37 mouse cellular contexts compared by ENCODE assay signal in the genomic region with DNA sequence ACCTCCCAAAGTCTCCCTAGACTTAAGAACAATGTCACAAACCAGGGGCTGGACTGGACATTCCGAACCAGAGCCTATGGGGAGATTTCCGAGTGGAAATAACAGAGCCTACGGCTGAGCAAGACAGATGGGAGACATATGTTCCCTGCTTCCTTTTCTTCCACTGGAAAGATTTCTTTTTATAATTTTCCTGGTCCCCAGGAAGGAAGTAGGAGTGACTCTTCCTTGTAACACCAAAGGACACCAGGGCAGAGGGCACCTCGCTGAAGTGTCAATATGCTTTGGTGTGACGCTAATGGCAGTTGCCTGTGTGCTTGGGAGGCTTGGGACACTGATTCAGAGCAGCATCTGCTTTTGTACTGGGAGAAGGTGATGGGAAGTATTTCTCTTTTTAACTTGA. TPM values are rescaled to one million over a fixed set of nuclear protein-coding genes. Genes with fewer than 3 reads are reported as not detected.
DNase-seq lines count a peak whose midpoint lies in the region; ATAC-seq and TF ChIP-seq lines count a peak whose summit lies in the region.
"Had no signal": no experiment of that assay in that cellular context is flagged by ENCODE, and none has a peak within 500 bp of the region (broad histone marks: within the 10 kb centered on the region; RNA-seq: fewer than 3 reads in every experiment).

No protein-coding gene starts in this region.

- peak overlapping the region; percentile 55 for H3K27ac ChIP-seq in heart, adult 2 months
- H3K27ac ChIP-seq in heart, embryonic 12.5 days (ENCODE audit: poor library complexity, severe bottlenecking): no peak overlapping the region
- no peak overlapping the region for H3K27ac ChIP-seq in liver, postnatal 0 days (ENCODE audit: low read depth)
- no peak overlapping the region for H3K27ac ChIP-seq in liver, embryonic 12.5 days
- H3K27ac ChIP-seq: hindbrain, embryonic 14.5 days; liver, embryonic 13.5 days; stomach, embryonic 15.5 days had no signal

- no peak for ATAC-seq in heart, embryonic 12.5 days (ENCODE audit: insufficient number of reproducible peaks, low FRiP score)
- ATAC-seq in liver, postnatal 0 days: peak; percentile 84
- ATAC-seq in liver, embryonic 12.5 days: no peak
- ATAC-seq: forebrain, embryonic 16.5 days; midbrain, embryonic 16.5 days had no signal

- DNase-seq in adrenal gland, adult 2 months: peak; percentile 10
- no peak for DNase-seq in adrenal gland, postnatal 4 days (ENCODE audit: low spot score in 2 of 2)
- peak in 1 of 2 experiments; percentile 9 for DNase-seq in heart, adult 2 months
- peak; percentile 7 for DNase-seq in kidney, adult 9 months
- no peak for DNase-seq in kidney, postnatal 10 days
- peak; percentile 26 for DNase-seq in liver, postnatal 0 days
- DNase-seq: adrenal gland, postnatal 25 days; cerebellum, adult 2 months; cerebellum, postnatal 14 days; gastrocnemius, postnatal 25 days; layer of hippocampus, postnatal 36 days; left cerebral cortex, postnatal 4 days; liver, embryonic 13.5 days; lung, embryonic 14.5 days; right cerebral cortex, postnatal 25 days; thymus, postnatal 14 days had no signal

- H3K4me2 ChIP-seq in heart, embryonic 12.5 days: no peak overlapping the region
- H3K4me2 ChIP-seq in liver, postnatal 0 days (ENCODE audit: low read depth, low read length): no peak overlapping the region
- H3K4me2 ChIP-seq in liver, embryonic 12.5 days: no peak overlapping the region
- H3K4me2 ChIP-seq: hindbrain, embryonic 14.5 days; liver, embryonic 13.5 days; lung, embryonic 14.5 days; midbrain, embryonic 11.5 days; stomach, embryonic 15.5 days had no signal

- peaks cover 3% of the 10 kb centered on the region for H3K4me1 ChIP-seq in heart, adult 2 months (ENCODE audit: control insufficient read depth, insufficient read depth, low read length)
- no peaks in the 10 kb centered on the region for H3K4me1 ChIP-seq in heart, embryonic 12.5 days (replicated peaks)
- H3K4me1 ChIP-seq in liver, postnatal 0 days (ENCODE audit: insufficient read depth): peaks cover 3% of the 10 kb centered on the region; the same call in 1 of the 2 replicates
- no peaks in the 10 kb centered on the region for H3K4me1 ChIP-seq in liver, embryonic 12.5 days
- H3K4me1 ChIP-seq: stomach, embryonic 15.5 days had no signal

- no peak overlapping the region for H3K9ac ChIP-seq in heart, adult 2 months (ENCODE audit: low read depth, low read length)
- H3K9ac ChIP-seq in heart, embryonic 12.5 days: no peak overlapping the region
- H3K9ac ChIP-seq in liver, postnatal 0 days (replicated peaks): no peak overlapping the region
- no peak overlapping the region for H3K9ac ChIP-seq in liver, embryonic 12.5 days
- H3K9ac ChIP-seq: hindbrain, embryonic 14.5 days; liver, embryonic 13.5 days; lung, embryonic 14.5 days; stomach, embryonic 15.5 days had no signal

- H3K36me3 ChIP-seq in heart, adult 2 months (ENCODE audit: control insufficient read depth, insufficient read depth, low read length): peaks cover 2% of the 10 kb centered on the region; the same call in 1 of the 2 replicates
- no peaks in the 10 kb centered on the region for H3K36me3 ChIP-seq in heart, embryonic 12.5 days
- no peaks in the 10 kb centered on the region for H3K36me3 ChIP-seq in liver, postnatal 0 days (replicated peaks; ENCODE audit: insufficient read depth, low read length)
- no peaks in the 10 kb centered on the region for H3K36me3 ChIP-seq in liver, embryonic 12.5 days
- H3K36me3 ChIP-seq: liver, embryonic 13.5 days; stomach, embryonic 15.5 days had no signal

- no peak for TF ChIP-seq CTCF in heart, adult 2 months (IDR thresholded peaks at IDR 0.05)
- no peak for TF ChIP-seq CTCF in liver, postnatal 0 days (IDR thresholded peaks at IDR 0.05; ENCODE audit: low read depth)

- intact Hi-C loops in heart, adult 2 months (cut with DNase I): loop anchor here (5.0 kb wide), 3 partner anchors 43 to 102 kb away; no protein-coding TSS in a partner anchor

- no peak overlapping the region for H3K4me3 ChIP-seq in heart, adult 2 months
- no peak overlapping the region for H3K4me3 ChIP-seq in heart, embryonic 12.5 days
- H3K4me3 ChIP-seq in liver, postnatal 0 days (ENCODE audit: low read depth, low read length): no peak overlapping the region
- no peak overlapping the region for H3K4me3 ChIP-seq in liver, embryonic 12.5 days
- H3K4me3 ChIP-seq: erythroblast, embryonic 14.5 days; liver, embryonic 13.5 days; stomach, embryonic 15.5 days had no signal

- 47% methylated on average over 5 of the region's 5 CpGs for WGBS in heart, adult 2 months
- 78% methylated on average over 5 of the region's 5 CpGs for WGBS in heart, embryonic 12.5 days
- WGBS in liver, postnatal 0 days (ENCODE audit: insufficient replicate concordance): 73% methylated on average over 5 of the region's 5 CpGs
- WGBS in liver, embryonic 12.5 days (ENCODE audit: insufficient replicate concordance): 69% methylated on average over 5 of the region's 5 CpGs

- TF ChIP-seq POLR2A in heart, adult 2 months (IDR thresholded peaks at IDR 0.05; ENCODE audit: insufficient read depth, low read depth, low read length): no peak

- peak; percentile 53; the same call in 1 of the 2 replicates for TF ChIP-seq EP300 in heart, adult 2 months (IDR thresholded peaks at IDR 0.05; ENCODE audit: insufficient read depth, low read depth, low read length)
- TF ChIP-seq EP300 in liver, postnatal 0 days (IDR thresholded peaks at IDR 0.05; ENCODE audit: low read depth): peak; percentile 51; the same call in 1 of the 2 replicates

- no peaks in the 10 kb centered on the region for H3K9me3 ChIP-seq in heart, embryonic 12.5 days (replicated peaks)
- H3K9me3 ChIP-seq in liver, postnatal 0 days (ENCODE audit: low read length): no peaks in the 10 kb centered on the region
- H3K9me3 ChIP-seq in liver, embryonic 12.5 days (replicated peaks): no peaks in the 10 kb centered on the region
- H3K9me3 ChIP-seq: liver, embryonic 13.5 days; stomach, embryonic 15.5 days had no signal

- H3K79me2 ChIP-seq in heart, adult 2 months (replicated peaks; ENCODE audit: control insufficient read depth, insufficient read depth, low read length): no peaks in the 10 kb centered on the region

- H3K27me3 ChIP-seq in heart, adult 2 months (ENCODE audit: control insufficient read depth, insufficient read depth, low read length): no peaks in the 10 kb centered on the region
- no peaks in the 10 kb centered on the region for H3K27me3 ChIP-seq in heart, embryonic 12.5 days (replicated peaks)
- no peaks in the 10 kb centered on the region for H3K27me3 ChIP-seq in liver, postnatal 0 days (ENCODE audit: insufficient read depth, low read length)
- no peaks in the 10 kb centered on the region for H3K27me3 ChIP-seq in liver, embryonic 12.5 days (replicated peaks)
- H3K27me3 ChIP-seq: CH12.LX; liver, embryonic 13.5 days; stomach, embryonic 15.5 days had no signal

RNA-seq across cellular contexts. Expression of a gene that starts 55.8 kb away (rescaled TPM):
- 10 to 100 TPM; 38.3 to 67.9 TPM for total RNA-seq in adrenal gland, adult 2 months (2021)
- polyA plus RNA-seq in adrenal gland, adult 2 months (2012; rRNA removed): 2.3 and 3.3 TPM in 2 replicates
- 10 to 100 TPM; 33.4 to 42.1 TPM for total RNA-seq in adrenal gland, postnatal 4 days (2021)
- total RNA-seq in heart, adult 2 months (2021): 10 to 100 TPM; 55.2 to 55.6 TPM
- 13.7 and 21.2 TPM in 2 replicates for polyA plus RNA-seq in heart, adult 2 months (2012; rRNA removed)
- polyA plus RNA-seq in heart, embryonic 12.5 days (2016; fragmentation: Nextera tagmentation; extraction: Ambion mirVana): 13.9 and 14.8 TPM in 2 replicates
- polyA plus RNA-seq in liver, postnatal 0 days (2015; fragmentation: Nextera tagmentation; extraction: Ambion mirVana): 30.8 and 31.0 TPM in 2 replicates
- polyA plus RNA-seq in liver, embryonic 12.5 days (2016; fragmentation: Nextera tagmentation; extraction: Ambion mirVana): 3.0 and 4.0 TPM in 2 replicates
- total RNA-seq: CH12.LX; hematopoietic stem cell, adult 5-6 weeks; megakaryocyte progenitor cell, adult 5-6 weeks; neutrophil, adult 5-6 weeks had no signal
- polyA plus RNA-seq: erythroblast, embryonic 14.5 days had no signal

RNA-seq across cellular contexts. Expression of a gene that starts 56.5 kb away (rescaled TPM):
- total RNA-seq in adrenal gland, adult 2 months (2021): not detected
- polyA plus RNA-seq in adrenal gland, adult 2 months (2012; rRNA removed): not detected in 2 replicates
- not detected for total RNA-seq in adrenal gland, postnatal 4 days (2021)
- not detected for total RNA-seq in heart, adult 2 months (2021)
- 0.16 TPM in 1 of 2 replicates, not detected in the other for polyA plus RNA-seq in heart, adult 2 months (2012; rRNA removed)
- polyA plus RNA-seq in heart, embryonic 12.5 days (2016; fragmentation: Nextera tagmentation; extraction: Ambion mirVana): not detected in 2 replicates
- 0.19 TPM in 1 of 2 replicates, not detected in the other for polyA plus RNA-seq in liver, postnatal 0 days (2015; fragmentation: Nextera tagmentation; extraction: Ambion mirVana)
- polyA plus RNA-seq in liver, embryonic 12.5 days (2016; fragmentation: Nextera tagmentation; extraction: Ambion mirVana): not detected in 2 replicates
- total RNA-seq: adrenal gland, postnatal 25 days; CH12.LX; ES-E14; gastrocnemius, postnatal 25 days; hematopoietic stem cell, adult 5-6 weeks; layer of hippocampus, postnatal 36 days; left cerebral cortex, postnatal 4 days; megakaryocyte progenitor cell, adult 5-6 weeks; neutrophil, adult 5-6 weeks had no signal
- polyA plus RNA-seq: brain, embryonic 14.5 days; C2C12; cerebellum, adult 2 months; cortical plate, adult 2 months; embryonic facial prominence, embryonic 14.5 days; erythroblast, embryonic 14.5 days; forebrain, embryonic 11.5 days; forebrain, embryonic 16.5 days; heart, embryonic 14.5 days; hindbrain, embryonic 14.5 days; limb, embryonic 14.5 days; liver, embryonic 13.5 days; lung, embryonic 14.5 days; midbrain, embryonic 11.5 days; midbrain, embryonic 16.5 days; neural tube, embryonic 11.5 days; stomach, embryonic 15.5 days had no signal

Comparison
In these comparisons a context has a peak if more than half of its experiments do, and no peak if none do; other contexts are left out.
1. DNase-seq: peak in adrenal gland, adult 2 months (single experiment), kidney, adult 9 months (single experiment) and liver, postnatal 0 days (single experiment); none in adrenal gland, postnatal 4 days (0 of 2) and kidney, postnatal 10 days (single experiment).